Mouse (Mus musculus) effector memory CD4-positive, alpha-beta T cell, adult 5 months (primary cell): ENCODE data around the gene Zkscan6. TPM values are rescaled to one million over a fixed set of nuclear protein-coding genes. Genes with fewer than 3 reads are reported as not detected.

Source experiments
- polyA plus RNA-seq: library from polyadenylated mRNA; unstranded; fragments of 100-300 nt; shearing (Covaris generic); gene quantifications from one replicate; pipeline ENCODE4 v1.2.1, GENCODE M21; 2017

Gene Zkscan6
- polyA plus RNA-seq: 26.7 TPM

DNA sequence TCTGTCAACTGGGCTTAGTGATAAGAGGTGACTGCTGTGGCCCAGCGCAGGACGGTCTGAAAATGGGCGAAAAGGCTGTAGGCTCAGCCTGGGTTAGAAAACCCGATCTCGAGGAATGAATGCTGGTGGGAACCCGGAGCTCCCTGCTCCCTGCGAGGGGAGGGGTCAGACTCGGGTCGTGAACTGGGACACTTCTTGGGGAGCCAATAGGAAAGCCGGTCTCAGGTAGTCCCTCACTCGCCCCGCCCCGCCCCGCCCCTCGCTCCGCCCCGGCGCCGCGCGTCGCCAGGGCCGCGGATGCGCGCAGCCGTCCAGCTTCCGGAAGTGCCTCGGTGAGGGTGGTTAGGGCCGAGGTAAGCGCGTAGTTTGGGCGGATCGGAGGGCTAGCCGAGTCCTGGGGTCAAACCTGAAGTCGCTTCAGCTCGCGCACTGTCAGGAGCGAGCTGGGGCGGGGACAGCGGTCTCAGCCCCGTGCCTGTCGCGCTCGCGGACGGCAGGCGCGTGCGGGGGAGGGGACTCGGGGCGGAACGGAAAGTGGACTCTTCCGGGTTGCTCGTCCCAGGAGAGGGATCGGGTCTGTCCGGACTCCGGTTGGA, at the start of gene Zkscan6:
Gene Zkscan6 (plus strand): TSS at position 267 of the 596 bp plus-strand sequence.

DNA sequence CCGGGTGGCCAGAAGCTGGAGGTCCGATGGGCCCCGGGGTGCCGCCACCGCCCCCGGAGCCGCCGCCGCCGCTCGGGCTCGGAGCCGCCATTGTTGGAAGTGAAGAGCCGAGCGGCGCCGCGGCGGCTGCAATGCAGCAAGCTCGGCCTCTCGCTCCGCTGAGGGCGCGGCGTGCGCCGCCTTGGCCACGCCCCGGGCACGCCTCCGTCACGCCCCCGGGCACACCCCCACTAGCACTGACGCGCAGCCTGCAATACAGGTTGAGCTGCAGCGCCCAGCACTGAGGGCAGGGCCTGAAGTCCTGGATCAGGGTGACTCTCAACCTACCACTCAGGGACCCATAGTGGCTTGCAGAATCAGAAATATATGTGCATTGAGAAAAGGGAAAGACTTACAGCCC, 18.8 kb upstream of the Zkscan6 start, which contains the start of gene Map2k4:
Gene Map2k4 (minus strand): TSS at position 144 of the 400 bp plus-strand sequence.

Other genes with a start within 250 kb of the Zkscan6 start
- gene Map2k4, start 18.9 kb upstream of the Zkscan6 start, polyA plus RNA-seq: 44.0 TPM